Mouse (Mus musculus) kidney, postnatal 10 days (tissue): ENCODE measurements at regions not wholly inside any gene's neighbourhood (a gene's known extent, or its start where the extent isn't known, plus 50 kb on each side); places are given as distances from the start of the nearest gene placed in this dataset.
A peak's percentile ranks its signal among the peaks of the same experiment; 100 is the strongest.

Source experiments
- DNase-seq: peaks from one replicate; pipeline ENCODE4 v3.0.0; 2021; ENCODE audit warnings: mixed read lengths

DNA sequence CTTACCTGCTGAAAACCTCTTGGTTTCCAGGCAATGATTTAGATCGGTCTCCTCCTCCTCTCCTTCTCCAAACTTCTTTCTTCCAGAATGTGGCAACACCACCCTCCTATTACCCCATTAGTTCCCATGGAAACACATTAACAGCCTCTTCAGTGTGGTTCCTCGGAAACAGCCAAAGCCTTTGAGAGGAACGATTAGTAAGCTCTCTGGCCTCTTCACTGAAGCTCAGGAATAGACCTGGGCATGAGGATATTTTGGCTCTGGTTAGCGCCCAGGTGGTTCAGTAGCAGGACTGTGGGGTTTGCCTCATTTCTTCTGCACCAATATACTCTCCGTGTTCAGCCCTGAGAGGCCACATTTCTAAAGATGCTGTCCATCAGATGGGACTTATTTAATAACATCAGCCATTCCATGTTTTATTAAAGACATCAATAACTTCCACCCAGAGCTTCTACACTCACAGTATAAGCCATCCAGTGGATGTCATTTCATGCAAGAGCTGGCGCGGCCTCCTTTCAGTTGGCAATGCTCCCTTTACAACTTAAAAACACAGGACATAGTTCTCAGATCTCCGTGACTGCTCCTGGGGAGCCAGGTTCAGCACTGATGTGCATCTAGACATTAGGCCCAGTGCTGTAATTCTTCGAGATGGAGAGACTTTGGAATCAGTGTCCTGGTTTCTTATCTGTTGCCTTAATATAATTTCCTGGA lies 52.9 kb upstream of the Tcl1b2 start:
- no peak for DNase-seq

DNA sequence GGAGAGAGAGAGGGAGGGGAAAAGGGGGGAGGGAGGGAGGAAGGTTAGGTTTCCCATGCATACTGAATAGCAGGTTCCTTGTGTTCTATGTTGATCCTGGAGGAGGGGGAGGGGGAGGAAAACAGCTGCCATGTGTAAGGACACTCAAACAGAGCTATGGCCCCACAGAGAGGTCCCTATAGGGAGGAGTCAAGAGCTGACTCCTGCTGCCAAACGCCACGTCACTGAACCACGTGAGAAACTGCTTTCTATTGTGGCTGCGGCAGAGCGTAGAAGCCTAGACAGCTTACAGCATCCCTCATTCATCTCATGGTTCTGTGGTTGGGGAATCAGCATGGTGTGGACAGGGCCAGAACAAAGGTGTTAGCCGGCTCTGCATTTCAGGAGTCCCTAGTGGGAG lies 52.3 kb upstream of the Tcl1b2 start:
- DNase-seq: peak; percentile 50
